Mouse (Mus musculus) WW6 (cell line): Measurements from ENCODE around the gene Tada2b.

Source experiments
- DNase-seq: peaks from one replicate; pipeline ENCODE4 v3.0.0-alpha.2; 2013; ENCODE audit warnings: low read depth, low spot score

The Tada2b gene

GRCm38 (mm10) chr5:36484171-36484990, at the start of gene Tada2b, which contains the start of gene Ccdc96:
Gene Tada2b, minus strand, starts transcription at chr5:36484285.
Gene Ccdc96, plus strand, starts transcription at chr5:36484588.
- peak; percentile 95 for DNase-seq

DNA sequence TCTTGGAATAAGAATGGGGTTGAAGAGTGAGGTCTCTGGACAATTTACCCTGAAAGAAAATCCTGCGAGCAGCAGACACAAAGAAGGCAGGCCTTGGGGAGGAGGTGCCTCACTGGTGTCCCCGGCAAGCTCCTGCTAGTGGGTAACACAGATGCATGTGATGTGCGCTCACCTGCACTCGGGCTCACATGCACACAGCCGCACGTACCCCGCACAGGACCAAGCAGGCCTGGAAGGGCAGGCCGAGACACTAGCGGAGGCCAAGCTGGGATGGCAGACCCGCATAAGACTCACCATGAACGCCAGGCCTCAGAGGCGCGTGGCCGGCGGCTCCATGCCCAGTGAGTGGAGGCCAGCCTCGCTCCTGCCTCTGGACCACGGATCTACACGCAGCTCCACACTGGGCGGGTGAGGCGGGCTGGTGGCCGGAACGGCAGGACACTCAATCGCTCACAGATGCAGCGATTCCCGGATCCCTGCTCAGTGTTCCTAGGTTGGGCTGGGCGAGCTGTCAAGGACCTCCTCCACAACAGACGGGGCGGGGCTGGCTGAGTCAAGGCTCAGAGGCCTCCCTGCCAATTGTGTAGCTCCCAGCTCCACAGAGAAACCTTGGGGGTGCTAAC, 46.2 kb upstream of the Tada2b start:
- peak; percentile 75 for DNase-seq

DNA sequence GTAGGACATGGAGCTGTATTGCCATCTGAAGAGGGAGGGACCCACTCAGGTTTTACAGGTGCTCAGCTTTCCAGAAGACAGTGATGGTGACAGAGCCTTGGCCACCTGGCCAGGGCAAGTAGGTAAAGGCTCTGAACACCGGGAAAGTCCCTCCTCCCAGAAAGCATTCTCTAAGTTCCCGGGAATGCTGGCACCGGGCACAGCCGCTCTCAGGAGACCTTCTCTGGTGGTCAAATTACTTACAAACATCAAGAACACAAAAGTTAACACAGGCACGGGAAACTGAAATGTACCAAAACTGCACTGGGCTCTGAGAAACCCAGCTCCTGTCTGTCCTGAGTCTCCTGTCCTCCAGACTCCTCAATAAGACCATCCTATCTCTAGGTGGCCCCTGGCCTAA, 45.6 kb upstream of the Tada2b start:
- DNase-seq, result no peak

- no peak for DNase-seq
Measured at GRCm38 (mm10) chr5:36526921-36527320, 42.8 kb upstream of the Tada2b start.

- DNase-seq, result no peak
Measured at GRCm38 (mm10) chr5:36526274-36526673, 42.2 kb upstream of the Tada2b start.

DNA sequence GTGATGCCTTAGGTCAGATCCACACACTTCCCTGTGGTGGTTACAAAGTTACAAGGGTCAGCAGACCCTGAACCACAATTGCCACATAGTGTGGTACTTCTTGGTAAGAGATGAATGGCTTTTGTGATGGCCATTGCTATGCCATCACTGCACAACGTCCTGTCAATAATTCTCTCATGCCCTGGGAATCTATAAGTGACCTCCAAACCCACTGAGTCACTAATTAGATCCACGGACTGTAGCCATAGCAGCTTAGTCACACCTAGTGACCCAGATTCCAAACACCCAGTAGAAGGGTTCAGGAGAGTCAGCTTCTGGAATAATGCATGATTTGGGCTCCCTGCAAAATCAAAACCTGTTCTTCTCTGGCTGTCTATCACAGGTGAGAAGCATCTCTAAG, 41.1 kb upstream of the Tada2b start:
- no peak for DNase-seq

DNA sequence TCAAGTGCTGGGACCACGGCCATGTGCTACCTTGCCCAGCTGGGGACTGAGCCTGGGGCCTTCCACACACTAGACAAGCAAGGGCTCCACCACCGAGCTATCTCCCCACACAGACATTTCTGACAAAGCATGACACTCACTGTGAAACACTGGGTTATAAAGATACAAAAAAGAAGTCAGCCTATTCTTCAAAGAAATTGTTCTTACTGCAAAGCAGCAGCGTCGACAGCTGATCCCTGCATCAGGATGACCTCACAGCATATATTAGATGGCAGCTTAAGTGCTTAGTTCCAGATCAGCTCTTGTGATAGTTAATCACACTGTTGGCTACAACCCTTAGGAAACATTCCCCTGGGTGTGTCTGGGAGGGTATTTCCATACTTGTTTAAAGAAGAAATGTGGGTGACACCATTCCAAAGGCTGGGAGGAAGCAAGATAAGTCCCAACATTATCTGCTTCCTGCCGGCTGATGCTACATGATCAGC, 39.2 kb upstream of the Tada2b start:
- DNase-seq, result no peak

DNA sequence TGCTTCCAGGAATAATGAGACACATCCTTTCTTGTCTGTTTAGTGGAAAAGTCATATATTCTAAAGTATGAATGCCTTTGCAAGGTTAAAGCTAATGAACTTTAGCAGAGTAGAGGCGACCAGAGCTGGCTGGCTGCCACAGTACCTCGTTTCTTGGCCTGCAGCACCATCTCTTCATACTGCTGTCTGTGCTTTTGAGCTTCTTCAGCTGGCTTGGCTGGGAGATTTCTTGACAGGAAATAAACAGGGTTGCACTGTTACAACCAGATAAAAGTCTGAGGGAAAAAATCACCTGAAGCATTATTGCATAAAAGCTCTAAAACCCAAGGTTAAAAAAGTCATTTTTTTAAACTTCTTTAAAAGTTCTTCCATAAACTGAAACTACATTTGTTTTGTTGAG, 38.7 kb upstream of the Tada2b start:
- DNase-seq, result no peak

DNA sequence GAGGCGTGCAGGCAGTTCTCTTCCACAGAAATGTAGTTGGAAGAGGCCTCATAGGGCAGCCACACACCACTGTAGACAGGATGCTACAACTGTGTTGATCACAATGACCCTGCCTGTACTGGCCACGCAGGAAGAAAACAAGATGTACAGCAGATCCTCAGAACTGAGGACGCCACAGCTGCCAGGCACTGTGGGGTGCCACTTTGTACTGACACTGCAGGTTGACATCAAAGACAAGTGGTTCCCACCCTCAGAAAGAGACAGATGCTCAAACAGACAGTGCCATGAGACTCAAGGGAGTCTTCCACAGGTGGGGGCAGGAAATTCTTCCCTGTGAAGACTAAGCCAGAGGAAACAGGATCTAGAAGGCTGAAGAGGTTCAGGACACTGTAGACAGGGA, 35.7 kb upstream of the Tada2b start:
- no peak for DNase-seq

- no peak for DNase-seq
Measured at GRCm38 (mm10) chr5:36517596-36517995, 33.5 kb upstream of the Tada2b start.

GRCm38 (mm10) chr5:36515558-36515957, 31.5 kb upstream of the Tada2b start:
- no peak for DNase-seq

GRCm38 (mm10) chr5:36515126-36515525, 31.0 kb upstream of the Tada2b start:
- no peak for DNase-seq

DNA sequence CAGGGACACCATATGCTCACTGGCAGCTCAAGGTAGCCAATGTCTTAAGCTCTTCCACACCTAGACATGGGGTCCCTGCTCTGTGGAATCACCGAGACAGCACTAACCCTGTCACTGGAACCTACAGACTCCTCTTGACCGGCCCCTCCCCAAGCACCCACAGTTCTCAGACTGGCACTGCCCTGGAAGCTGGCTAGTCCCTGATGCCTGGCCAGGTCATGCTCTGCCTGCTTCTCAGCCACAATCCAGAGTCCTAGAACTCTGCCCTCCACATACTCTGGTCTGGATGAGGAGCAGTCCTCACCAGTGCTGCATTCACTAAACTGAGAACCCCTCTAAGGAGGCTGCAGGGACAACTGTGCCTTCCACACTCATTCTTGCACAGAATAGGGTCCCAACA, 26.9 kb upstream of the Tada2b start:
- no peak for DNase-seq

GRCm38 (mm10) chr5:36508351-36508750, 24.3 kb upstream of the Tada2b start:
- no peak for DNase-seq

DNA sequence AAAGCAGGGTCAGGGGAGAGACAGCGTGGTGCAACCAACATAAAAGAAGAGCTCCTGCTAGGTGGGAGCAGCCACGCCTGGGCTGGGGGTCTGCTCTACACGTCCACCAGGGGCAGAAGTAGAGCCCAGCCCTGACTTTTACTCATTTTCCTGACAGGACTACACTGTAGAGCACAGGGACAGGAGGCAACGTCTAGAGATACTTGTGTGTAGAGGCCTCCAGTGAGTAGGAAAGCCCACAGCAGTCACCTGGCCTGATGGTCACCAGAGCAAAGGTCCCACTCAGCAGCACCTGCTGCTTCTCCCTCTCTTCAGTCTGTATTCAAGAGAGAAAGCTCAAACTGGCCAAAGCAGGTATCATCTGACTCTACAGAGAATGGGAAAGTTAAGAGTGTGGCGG, 21.6 kb upstream of the Tada2b start:
- DNase-seq, result no peak

GRCm38 (mm10) chr5:36505235-36505634, 21.1 kb upstream of the Tada2b start:
- no peak for DNase-seq

DNA sequence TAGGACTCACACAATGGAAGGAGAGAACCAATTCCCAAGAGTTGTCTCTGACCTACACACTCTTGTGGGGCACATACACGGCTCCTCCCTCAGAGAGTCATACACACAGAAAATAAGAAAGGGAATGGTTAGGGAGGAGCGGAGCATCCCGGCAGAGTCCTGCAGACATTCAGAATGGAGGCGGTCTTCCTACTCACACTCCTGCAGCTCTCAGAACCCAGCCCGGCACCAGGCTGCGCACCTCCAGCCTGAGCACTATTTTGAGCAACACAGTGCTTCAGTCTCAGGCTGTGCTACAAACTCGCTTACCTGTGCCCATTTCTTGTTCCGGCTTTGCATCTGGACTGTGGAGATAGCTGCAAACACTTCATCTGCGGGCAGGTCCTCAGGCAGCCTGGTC, 10.6 kb upstream of the Tada2b start:
- no peak for DNase-seq

GRCm38 (mm10) chr5:36493919-36494318, 9.8 kb upstream of the Tada2b start:
- no peak for DNase-seq

DNA sequence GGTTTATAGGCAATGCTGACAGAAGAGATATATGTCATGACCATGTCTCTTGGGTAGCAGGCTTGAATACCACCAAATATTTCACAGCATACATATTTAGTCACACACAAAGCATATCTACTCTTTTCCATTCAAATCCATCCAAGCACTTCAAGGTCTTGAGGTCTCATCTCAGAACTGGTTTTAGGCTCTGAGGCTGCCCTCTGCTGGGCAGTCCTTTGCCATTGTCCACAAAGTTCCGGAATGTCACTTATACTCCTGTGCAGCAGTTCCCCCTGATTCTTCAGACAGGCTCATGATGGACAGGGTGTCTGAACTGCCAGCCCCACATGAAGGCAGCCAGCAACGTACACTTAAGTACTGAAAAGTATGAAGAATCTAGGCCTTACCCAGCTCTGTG, 5.1 kb upstream of the Tada2b start:
- DNase-seq, result no peak

DNA sequence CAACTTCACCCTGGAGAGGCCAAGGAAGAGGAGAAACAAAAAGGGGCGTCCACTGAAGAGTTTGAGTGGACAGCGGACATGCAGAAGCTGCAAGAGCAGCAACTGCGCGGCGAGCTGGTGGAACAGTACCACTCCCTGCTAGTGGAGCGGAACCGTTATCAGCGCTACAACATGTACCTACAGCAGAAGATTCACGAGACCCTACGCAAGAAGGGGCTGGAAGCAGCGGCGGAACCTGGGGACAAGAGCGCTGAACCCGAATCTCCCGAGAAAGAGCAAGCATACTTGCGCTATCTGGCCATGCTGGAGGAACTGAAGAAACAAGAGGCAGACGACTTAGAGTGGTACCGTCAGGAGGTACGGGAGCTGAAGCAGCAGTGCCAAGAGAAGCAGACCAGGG, 1.2 kb upstream of the Tada2b start:
- DNase-seq, result no peak

- DNase-seq, result no peak
Measured at GRCm38 (mm10) chr5:36483203-36484101, 633 bp downstream of the Tada2b start.

DNA sequence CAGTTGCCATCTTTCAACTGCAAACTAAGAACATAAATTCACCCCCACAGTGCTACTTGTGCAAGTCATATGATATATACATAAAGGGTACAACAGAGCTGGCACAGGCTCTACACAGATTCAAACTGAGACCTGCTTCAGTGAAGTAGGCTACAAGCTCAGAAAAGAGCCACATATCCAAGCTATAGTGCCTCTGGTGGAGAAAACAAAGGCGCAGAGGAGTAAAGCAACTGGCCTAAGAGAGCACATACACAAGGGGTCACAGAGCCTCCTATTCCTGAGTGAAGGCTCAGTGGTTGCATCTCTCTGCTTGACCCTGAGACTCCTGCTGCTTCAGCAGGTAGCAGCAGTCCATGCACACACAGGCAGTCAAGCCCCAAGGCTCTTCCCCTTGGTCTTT, 3.0 kb downstream of the Tada2b start:
- DNase-seq, result no peak
